Mouse (Mus musculus) ES-Bruce4 (cell line): ENCODE measurements around the gene Gm14410. TPM values are rescaled to one million over a fixed set of nuclear protein-coding genes. Genes with fewer than 3 reads are reported as not detected.
A peak's percentile ranks its signal among the peaks of the same experiment; 100 is the strongest.
"Not testable (repeated sequence)": the region's sequence is repeated elsewhere in the genome, so short reads cannot be mapped to it uniquely, and the experiment has no call there.

Experiments
- H3K27ac ChIP-seq: 2 replicates; pipeline ENCODE4 v1.5.1; 2012; ENCODE audit warnings: low read length, inconsistent platforms; ENCODE audit not compliant: insufficient read depth
- H3K27me3 ChIP-seq: 2 replicates; pipeline ENCODE4 v1.6.1; 2012; ENCODE audit warnings: mild to moderate bottlenecking, low read length, inconsistent platforms; ENCODE audit not compliant: control insufficient read depth, poor library complexity, insufficient read depth, severe bottlenecking
- H3K36me3 ChIP-seq: 2 replicates; pipeline ENCODE4 v1.6.1; 2012; ENCODE audit warnings: inconsistent platforms, mild to moderate bottlenecking, low read length, moderate library complexity; ENCODE audit not compliant: control insufficient read depth, poor library complexity, insufficient read depth, severe bottlenecking
- H3K4me1 ChIP-seq: one replicate; pipeline ENCODE4 v1.8.1; 2011; ENCODE audit warnings: low read length; ENCODE audit not compliant: control insufficient read depth, insufficient read depth
- H3K4me3 ChIP-seq: 2 replicates; pipeline ENCODE4 v1.5.1; 2011; ENCODE audit warnings: low read depth, mild to moderate bottlenecking, low read length
- H3K9ac ChIP-seq: 2 replicates; pipeline ENCODE4 v1.6.1; 2012; ENCODE audit warnings: low read depth, mild to moderate bottlenecking, inconsistent platforms; ENCODE audit not compliant: poor library complexity, severe bottlenecking
- H3K9me3 ChIP-seq: replicated peaks from 2 replicates; pipeline ENCODE4 v1.6.1; 2012; ENCODE audit warnings: mild to moderate bottlenecking, low read length, inconsistent platforms; ENCODE audit not compliant: control insufficient read depth, poor library complexity, insufficient read depth, severe bottlenecking
- polyA plus RNA-seq: library from polyadenylated mRNA; stranded (reverse); fragments of >200 nt; gene quantifications from 2 replicates; pipeline ENCODE4 v1.2.4, GENCODE M21; 2011; ENCODE audit warnings: low read depth; ENCODE audit not compliant: missing spikeins, insufficient read depth, insufficient read length

Gene Gm14410
- polyA plus RNA-seq, result 3.8 and 11.5 TPM in 2 replicates

DNA sequence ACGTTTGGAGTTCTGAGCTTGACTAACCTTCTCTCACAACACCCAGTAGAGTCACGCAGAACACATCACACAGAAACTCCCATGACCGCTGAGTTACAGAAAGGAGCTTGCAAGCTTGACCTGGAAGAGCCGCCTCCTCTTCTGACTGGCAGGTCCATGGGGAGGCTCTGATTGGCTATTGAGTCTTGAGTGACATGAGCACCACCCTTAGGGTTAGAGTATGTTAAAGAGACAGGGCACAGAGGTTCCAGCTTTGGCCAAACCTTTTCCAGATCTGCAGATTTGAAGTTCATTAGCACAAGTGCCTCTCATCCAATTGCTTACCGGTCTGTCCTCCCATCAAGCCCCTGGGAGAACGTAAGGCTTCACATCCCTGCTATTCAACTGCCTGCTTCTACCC, at the start of gene Gm14410:
Gene Gm14410, minus strand, starts transcription at position 81 of the 400 bp plus-strand sequence.
- not testable (repeated sequence) for H3K27ac ChIP-seq, H3K4me1 ChIP-seq, H3K36me3 ChIP-seq, H3K27me3 ChIP-seq, H3K9me3 ChIP-seq
- Histone ChIP-seq H3K9ac (peak within 1 kb of the TSS; percentile 58; the same call in 1 of the 2 replicates), H3K4me3 (peak within 1 kb of the TSS; percentile 89)

DNA sequence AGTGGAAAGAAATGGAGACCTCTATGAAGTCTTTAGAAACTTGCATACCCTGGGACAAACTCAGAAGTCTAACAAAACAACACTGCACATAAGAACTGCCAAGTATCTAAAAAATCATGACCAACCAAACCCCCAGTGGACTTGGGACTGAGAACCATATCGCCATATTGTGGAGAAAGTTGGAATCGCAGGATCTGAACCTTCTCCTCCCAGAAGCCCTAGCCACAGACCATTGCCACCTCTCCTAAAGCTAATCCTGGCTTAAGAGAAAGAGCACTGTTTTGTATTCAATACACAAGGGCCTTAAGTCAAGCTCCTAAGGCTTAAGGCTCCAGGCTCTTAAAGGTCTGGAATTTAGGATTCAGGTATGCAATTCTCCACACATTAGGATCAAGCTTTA, 41.2 kb upstream of the Gm14410 start:
- H3K36me3 ChIP-seq, H3K27me3 ChIP-seq, H3K27ac ChIP-seq, H3K9me3 ChIP-seq, H3K9ac ChIP-seq, H3K4me3 ChIP-seq, H3K4me1 ChIP-seq: not testable (repeated sequence)

DNA sequence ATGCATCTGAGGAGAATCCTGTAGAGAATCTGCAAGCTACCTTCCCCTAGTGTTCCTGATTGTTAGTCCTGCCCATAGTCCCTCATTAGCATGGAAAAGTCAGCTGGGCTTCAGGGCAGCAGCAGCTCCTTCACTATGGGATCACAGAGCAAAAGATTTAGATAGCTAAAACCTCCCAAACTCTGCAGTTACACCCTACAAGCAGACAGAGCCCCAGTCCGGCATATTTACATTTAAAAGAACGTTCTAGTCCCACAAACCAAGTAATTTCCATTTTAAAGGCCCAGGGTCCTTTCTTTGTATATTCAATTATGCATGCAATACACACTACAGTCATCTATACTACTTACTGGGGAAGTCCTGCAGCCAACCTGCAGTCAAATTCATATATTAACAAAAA, 24.2 kb upstream of the Gm14410 start:
- H3K9me3 ChIP-seq, H3K9ac ChIP-seq, H3K4me1 ChIP-seq, H3K36me3 ChIP-seq, H3K27me3 ChIP-seq, H3K4me3 ChIP-seq: not testable (repeated sequence)
- peak overlapping the region; percentile 51 for H3K27ac ChIP-seq

DNA sequence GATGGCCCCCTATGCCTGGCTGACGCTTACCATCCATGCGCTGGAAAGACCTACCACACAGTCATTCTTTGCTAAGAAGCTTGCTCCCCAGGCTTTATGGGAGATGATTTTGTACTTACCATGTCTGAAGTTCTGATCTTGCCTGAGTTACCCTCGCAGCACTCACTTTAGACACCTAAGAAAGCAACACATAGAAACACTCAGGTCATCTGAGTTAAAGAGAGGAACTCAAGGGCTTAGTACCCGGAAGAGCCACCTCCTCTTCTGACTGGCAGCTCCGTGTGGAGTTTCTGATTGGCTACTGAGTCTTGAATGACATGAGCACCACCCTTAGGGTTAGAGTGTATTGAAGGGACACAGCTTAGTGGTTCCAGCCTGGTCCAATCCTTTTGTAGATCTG, 33.5 kb downstream of the Gm14410 start:
- H3K9ac ChIP-seq, H3K9me3 ChIP-seq, H3K36me3 ChIP-seq, H3K27ac ChIP-seq, H3K27me3 ChIP-seq, H3K4me1 ChIP-seq: not testable (repeated sequence)
- H3K4me3 ChIP-seq, result peak overlapping the region; percentile 60

Other genes starting within 250 kb of the Gm14410 start
- gene Gm14419, start 205.5 kb downstream of the Gm14410 start, polyA plus RNA-seq, result 16.7 and 19.4 TPM in 2 replicates
- gene Gm14401, start 132.1 kb downstream of the Gm14410 start, polyA plus RNA-seq, result 21.7 and 24.2 TPM in 2 replicates
- gene Gm14409, start 60.6 kb upstream of the Gm14410 start, polyA plus RNA-seq, result 8.8 and 9.0 TPM in 2 replicates
- 10.2 and 10.6 TPM in 2 replicates for gene Gm14412, start 117.9 kb upstream of the Gm14410 start, polyA plus RNA-seq
- gene Gm14418, start 191.9 kb upstream of the Gm14410 start, polyA plus RNA-seq, result 21.1 and 30.7 TPM in 2 replicates